Mouse (Mus musculus) large intestine, adult 2 months (tissue): ENCODE data around the gene Taf5. TPM values are rescaled to one million over a fixed set of nuclear protein-coding genes. Genes with fewer than 3 reads are reported as not detected.

ENCODE experiments used
- DNase-seq: peaks from one replicate; pipeline ENCODE4 v3.0.0-alpha.2; 2012; ENCODE audit warnings: low read depth, low spot score
- WGBS: fragments of 180-500 bp; shearing (Covaris S2); methylation state at CpG from one replicate; pipeline ENCODE4 v1.1.7; 2018; 5-methylcytosine and 5-hydroxymethylcytosine counted together
- polyA plus RNA-seq: library from polyadenylated mRNA; depleted of rRNA; stranded (reverse); fragments of >200 nt; gene quantifications from 2 replicates; pipeline ENCODE4 v1.2.3, GENCODE M21; 2012; rRNA removed

Taf5 gene
- 3.2 and 3.5 TPM in 2 replicates for polyA plus RNA-seq

GRCm38 (mm10) chr19:47067096-47067882 lies at the start of gene Taf5:
TSS of gene Taf5 (plus strand) at chr19:47067746.
- peak; percentile 88 for DNase-seq
- WGBS: 6% methylated on average over 49 of the region's 49 CpGs

GRCm38 (mm10) chr19:47017831-47018230 lies 49.7 kb upstream of the Taf5 start:
- 5% methylated on average over 3 of the region's 3 CpGs for WGBS

GRCm38 (mm10) chr19:47018330-47018729 lies 49.2 kb upstream of the Taf5 start:
- 43% methylated on average over 2 of the region's 2 CpGs for WGBS
- DNase-seq: no peak

More at GRCm38 (mm10) chr19:47017831-47018230, 49.7 kb upstream of the Taf5 start:
- no peak for DNase-seq

- no peak for DNase-seq
- 24% methylated on average over 6 of the region's 6 CpGs for WGBS
These were observed 48.2 kb upstream of the Taf5 start for GRCm38 (mm10) chr19:47019326-47019725.

DNA sequence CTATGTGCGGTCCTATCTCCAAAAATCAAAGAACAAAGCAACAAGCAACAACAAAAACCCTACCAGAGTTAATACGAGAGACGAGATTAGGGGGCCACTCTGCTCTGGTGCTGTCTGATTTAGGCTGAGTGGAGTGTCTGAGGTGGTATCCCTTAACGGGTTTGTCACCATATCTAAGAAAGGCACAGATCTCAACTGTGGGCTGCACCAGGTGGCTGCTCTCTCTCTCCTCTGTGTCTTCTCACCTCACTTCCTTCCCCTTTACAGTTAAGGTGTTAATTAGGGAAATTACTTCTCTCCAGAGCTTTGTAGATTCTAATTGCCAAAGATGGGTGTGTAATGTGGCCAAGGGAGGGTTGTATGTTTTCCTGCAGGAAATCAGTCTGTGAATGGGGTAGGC lies 44.8 kb upstream of the Taf5 start:
- WGBS: 84% methylated on average over 4 of the region's 4 CpGs
- no peak for DNase-seq

- 74% methylated on average over 13 of the region's 13 CpGs for WGBS
- no peak for DNase-seq
These were observed 44.0 kb upstream of the Taf5 start for GRCm38 (mm10) chr19:47023546-47023945.

DNA sequence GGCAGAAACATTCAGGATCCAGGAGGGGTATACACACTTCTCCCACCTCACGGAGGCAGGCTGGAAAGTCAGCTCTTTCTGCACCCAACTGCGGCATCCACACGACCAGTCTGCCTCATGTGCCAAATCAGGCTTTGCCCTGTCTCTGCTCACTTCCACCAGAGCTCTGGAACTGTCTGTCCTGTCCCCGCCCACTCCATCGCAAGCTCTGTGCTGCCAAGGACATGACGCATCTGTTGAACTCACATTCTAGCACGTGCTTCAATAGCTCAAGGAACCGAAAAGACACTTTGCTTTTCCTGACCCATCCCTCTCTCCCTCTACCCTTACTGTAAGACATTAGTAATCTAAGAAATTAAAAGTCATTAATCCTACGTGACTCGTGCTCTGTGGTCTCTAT lies 42.6 kb upstream of the Taf5 start:
- WGBS: 51% methylated on average over 10 of the region's 10 CpGs
- DNase-seq: no peak

DNA sequence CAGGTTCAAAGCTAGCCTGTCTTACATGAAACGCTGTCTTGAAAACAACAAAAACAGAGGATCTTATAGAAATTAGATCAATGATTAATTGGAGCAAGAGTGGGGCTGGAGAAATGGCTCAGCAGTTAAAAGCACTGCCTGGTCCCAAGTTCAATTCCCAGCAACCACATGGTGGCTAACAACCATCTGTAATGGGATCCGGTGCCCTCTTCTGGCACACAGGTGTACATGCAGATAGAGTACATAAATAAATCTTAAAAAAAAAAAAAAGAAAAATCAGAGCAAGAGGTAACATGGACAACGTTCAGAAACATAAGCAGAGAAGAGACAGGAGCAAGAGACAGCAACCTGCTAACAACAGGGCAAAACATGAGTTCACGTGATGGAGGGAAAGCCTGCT lies 41.0 kb upstream of the Taf5 start:
- 85% methylated on average over 4 of the region's 4 CpGs for WGBS

GRCm38 (mm10) chr19:47029796-47030195 lies 37.8 kb upstream of the Taf5 start:
- 81% methylated on average over 9 of the region's 9 CpGs for WGBS
- DNase-seq: no peak

More for the DNA sequence above, 41.0 kb upstream of the Taf5 start:
- no peak for DNase-seq

DNA sequence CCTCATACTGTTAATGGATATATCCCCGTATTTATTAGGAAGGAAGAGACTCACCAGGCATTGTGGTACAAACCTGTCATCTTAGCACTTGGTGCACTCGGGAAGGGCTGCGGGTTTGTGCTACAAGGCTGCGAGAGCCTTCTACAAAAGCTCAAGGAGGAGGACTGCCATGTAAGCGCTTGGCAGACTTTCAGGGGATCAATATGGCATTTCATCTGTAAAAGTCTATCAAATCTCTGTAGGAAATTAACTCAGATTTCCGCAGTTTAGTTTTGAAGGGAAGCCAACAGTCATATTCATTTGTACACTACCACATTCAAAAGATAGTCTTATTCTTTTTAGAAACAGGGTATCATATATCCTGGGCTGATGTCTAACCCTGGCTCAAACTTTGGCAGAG lies 35.8 kb upstream of the Taf5 start:
- no peak for DNase-seq
- 90% methylated on average over 6 of the region's 6 CpGs for WGBS

- DNase-seq: no peak
- 83% methylated on average over 4 of the region's 4 CpGs for WGBS
These were observed 32.6 kb upstream of the Taf5 start for GRCm38 (mm10) chr19:47034916-47035315.

DNA sequence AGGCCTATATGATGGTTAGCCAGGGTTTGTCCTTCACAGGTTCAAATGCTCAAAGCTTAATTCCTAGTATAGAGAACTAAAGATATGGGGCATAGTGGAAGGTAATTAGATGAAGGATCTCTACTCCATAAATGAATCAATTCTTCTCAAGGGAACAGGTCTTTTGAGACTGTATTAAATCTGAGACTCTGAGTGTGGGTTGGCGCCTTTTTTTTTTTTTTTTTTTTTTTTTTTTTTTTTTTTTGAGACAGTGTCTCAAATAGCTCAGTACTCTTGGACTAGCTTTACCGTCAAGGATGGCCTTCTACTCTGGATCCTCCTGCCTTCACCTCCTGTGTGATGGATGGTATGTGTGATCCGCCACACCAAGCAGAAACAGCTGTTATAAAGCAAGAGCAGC lies 30.9 kb upstream of the Taf5 start:
- WGBS: 91% methylated on average over 3 of the region's 3 CpGs
- DNase-seq: no peak

GRCm38 (mm10) chr19:47040720-47041473 lies 26.6 kb upstream of the Taf5 start:
- WGBS: 77% methylated on average over 3 of the region's 3 CpGs
- DNase-seq: no peak

DNA sequence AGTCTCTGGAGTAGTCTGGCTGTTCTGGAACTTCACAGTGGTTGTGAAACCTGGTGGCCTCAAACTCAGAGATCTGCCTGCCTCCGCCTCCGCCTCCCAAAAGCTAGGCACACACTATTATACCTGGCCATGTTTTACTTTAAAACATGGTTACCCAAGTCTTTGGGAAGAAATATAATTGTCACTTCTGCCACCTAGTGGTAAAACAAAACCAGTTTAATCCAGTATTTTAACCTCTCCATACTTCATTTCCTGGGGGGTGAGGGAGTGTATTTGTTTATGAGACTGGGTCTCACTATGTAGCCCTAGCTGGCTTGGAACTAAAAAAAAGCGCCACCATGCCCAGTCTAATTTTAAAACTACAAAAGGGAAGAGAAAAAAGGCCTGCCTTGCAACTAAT lies 23.9 kb upstream of the Taf5 start:
- 86% methylated on average over 3 of the region's 3 CpGs for WGBS
- DNase-seq: no peak

GRCm38 (mm10) chr19:47046343-47046742 lies 21.2 kb upstream of the Taf5 start:
- no peak for DNase-seq

GRCm38 (mm10) chr19:47047236-47047833 lies 20.2 kb upstream of the Taf5 start:
- WGBS: 89% methylated on average over 13 of the region's 13 CpGs
- DNase-seq: no peak

More at GRCm38 (mm10) chr19:47046343-47046742, 21.2 kb upstream of the Taf5 start:
- WGBS: 91% methylated on average over 1 of the region's 1 CpGs

GRCm38 (mm10) chr19:47049061-47049460 lies 18.5 kb upstream of the Taf5 start:
- no peak for DNase-seq
- WGBS: 67% methylated on average over 4 of the region's 4 CpGs

DNA sequence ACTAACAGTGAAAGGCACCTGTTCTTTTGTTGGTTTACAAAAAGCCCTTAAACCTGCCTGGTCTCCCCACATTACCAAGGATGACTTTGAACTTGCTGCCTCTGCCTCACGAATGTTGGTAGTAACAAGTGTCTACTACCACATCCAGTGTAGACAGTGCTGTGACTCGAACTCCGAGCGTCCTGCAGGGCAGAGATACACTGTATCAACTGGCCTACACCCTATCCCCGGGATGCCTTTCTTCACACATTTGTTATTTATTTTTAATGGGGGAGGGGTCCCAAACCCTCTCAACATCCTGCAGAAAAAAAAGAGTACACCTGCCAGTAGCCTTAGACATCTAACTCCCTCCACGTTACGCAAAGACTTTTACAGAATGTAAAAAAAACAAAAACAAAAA lies 17.7 kb upstream of the Taf5 start:
- no peak for DNase-seq
- 3% methylated on average over 7 of the region's 7 CpGs for WGBS

GRCm38 (mm10) chr19:47050271-47051032 lies 17.1 kb upstream of the Taf5 start, which contains the start of gene Pcgf6:
TSS of gene Pcgf6 (minus strand) at chr19:47050906.
- WGBS: under 1% methylated on average over 75 of the region's 75 CpGs
- peak; percentile 58 for DNase-seq

- 64% methylated on average over 4 of the region's 4 CpGs for WGBS
- no peak for DNase-seq
These were observed 14.6 kb upstream of the Taf5 start for GRCm38 (mm10) chr19:47052927-47053326.
